Comparison of ENCODE assay signal across 8 mouse cellular contexts in the genomic region with DNA sequence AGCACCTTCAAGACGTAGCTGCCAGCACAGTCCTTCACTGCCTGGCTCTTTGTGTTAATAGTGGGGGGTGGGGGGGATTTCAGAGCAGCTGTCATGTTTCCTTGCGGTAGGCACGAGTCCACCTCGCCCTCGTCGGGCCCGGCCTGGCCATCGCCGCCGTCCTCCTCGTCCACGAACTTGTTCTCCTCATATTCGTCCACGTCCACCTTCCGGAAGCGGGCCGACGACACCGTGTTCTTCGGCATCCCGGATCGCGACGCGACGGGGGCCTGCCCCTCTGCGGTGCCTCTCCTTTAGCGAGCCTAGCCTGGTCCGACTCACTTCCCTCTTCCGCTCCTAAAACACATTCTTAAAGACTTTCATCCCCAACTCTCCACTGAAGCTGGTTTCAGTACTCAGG. TPM values are rescaled to one million over a fixed set of nuclear protein-coding genes. Genes with fewer than 3 reads are reported as not detected.
DNase-seq lines count a peak whose midpoint lies in the region; ATAC-seq and TF ChIP-seq lines count a peak whose summit lies in the region.

No protein-coding gene starts in this region.

- peak overlapping the region; percentile 30 for H3K4me2 ChIP-seq in embryonic facial prominence, embryonic 12.5 days (replicated peaks)
- H3K4me2 ChIP-seq in liver, postnatal 0 days (ENCODE audit: low read depth, low read length), result peak overlapping the region; percentile 55

- no peaks in the 10 kb centered on the region for H3K27me3 ChIP-seq in embryonic facial prominence, embryonic 12.5 days
- H3K27me3 ChIP-seq in liver, postnatal 0 days (ENCODE audit: insufficient read depth, low read length), result no peaks in the 10 kb centered on the region
- no peaks in the 10 kb centered on the region for H3K27me3 ChIP-seq in splenic B cell, adult 2 months (ENCODE audit: control insufficient read depth, insufficient read depth, low read length, poor library complexity, severe bottlenecking)

- peak overlapping the region; percentile 35 for H3K4me3 ChIP-seq in layer of hippocampus, adult 2 months
- 0 out of 2 replicates have a peak overlapping the region, but pooled peaks have one; percentile 13 for H3K4me3 ChIP-seq in embryonic facial prominence, embryonic 12.5 days
- peak overlapping the region; percentile 22 for H3K4me3 ChIP-seq in liver, postnatal 0 days (ENCODE audit: low read depth, low read length)

- TF ChIP-seq CTCF in layer of hippocampus, adult 2 months (conservative IDR thresholded peaks at IDR 0.05), result no peak
- no peak for TF ChIP-seq CTCF in liver, postnatal 0 days (IDR thresholded peaks at IDR 0.05; ENCODE audit: low read depth)

- ATAC-seq in embryonic facial prominence, embryonic 12.5 days (ENCODE audit: insufficient number of reproducible peaks, insufficient read depth, low FRiP score, low TSS enrichment), result no peak
- ATAC-seq in hematopoietic stem cell, adult 5-6 weeks (replicated peaks in 1 of 2; ENCODE audit: insufficient read depth in 1 of 2, low FRiP score in 2 of 2, low TSS enrichment in 1 of 2, low read depth in 1 of 2, poor library complexity in 2 of 2, severe bottlenecking in 2 of 2), result peak; percentile 28 to 57
- no peak for ATAC-seq in liver, postnatal 0 days

- no peak for DNase-seq in layer of hippocampus, adult 2 months (ENCODE audit: low spot score in 2 of 2)
- no peak for DNase-seq in layer of hippocampus, adult 9-10 months (ENCODE audit: low spot score)
- no peak for DNase-seq in liver, postnatal 0 days
- DNase-seq in splenic B cell, adult 2 months (ENCODE audit: low read depth, low spot score), result peak; percentile 28
- DNase-seq in layer of hippocampus, adult 8-10 months (ENCODE audit: low spot score in 2 of 2), result no peak
- DNase-seq in ovary, postnatal 10 days (ENCODE audit: low spot score), result no peak

- WGBS in embryonic facial prominence, embryonic 12.5 days, result 61% methylated on average over 30 of the region's 30 CpGs
- WGBS in liver, postnatal 0 days (ENCODE audit: insufficient replicate concordance), result 52% methylated on average over 30 of the region's 30 CpGs

- no peak for TF ChIP-seq EP300 in liver, postnatal 0 days (IDR thresholded peaks at IDR 0.05; ENCODE audit: low read depth)

- no peak overlapping the region for H3K9ac ChIP-seq in embryonic facial prominence, embryonic 12.5 days
- no peak overlapping the region for H3K9ac ChIP-seq in liver, postnatal 0 days (replicated peaks)

- no peaks in the 10 kb centered on the region for H3K4me1 ChIP-seq in embryonic facial prominence, embryonic 12.5 days
- H3K4me1 ChIP-seq in liver, postnatal 0 days (ENCODE audit: insufficient read depth), result peaks cover 2% of the 10 kb centered on the region; the same call in 1 of the 2 replicates

- no peaks in the 10 kb centered on the region for H3K36me3 ChIP-seq in embryonic facial prominence, embryonic 12.5 days
- H3K36me3 ChIP-seq in liver, postnatal 0 days (replicated peaks; ENCODE audit: insufficient read depth, low read length), result no peaks in the 10 kb centered on the region
- no peaks in the 10 kb centered on the region for H3K36me3 ChIP-seq in splenic B cell, adult 2 months (ENCODE audit: control insufficient read depth, insufficient read depth, low read length, poor library complexity, severe bottlenecking)

- H3K27ac ChIP-seq in layer of hippocampus, adult 2 months, result no peak overlapping the region
- H3K27ac ChIP-seq in embryonic facial prominence, embryonic 12.5 days, result no peak overlapping the region
- H3K27ac ChIP-seq in liver, postnatal 0 days (ENCODE audit: low read depth), result 0 out of 2 replicates have a peak overlapping the region, but pooled peaks have one; percentile 44

- H3K9me3 ChIP-seq in embryonic facial prominence, embryonic 12.5 days, result no peaks in the 10 kb centered on the region
- no peaks in the 10 kb centered on the region for H3K9me3 ChIP-seq in liver, postnatal 0 days (ENCODE audit: low read length)

RNA-seq across cellular contexts. Expression of gene Taf1b, which starts 4.7 kb away (rescaled TPM):
- 10 to 100 TPM; 34.4 to 35.3 TPM for total RNA-seq in layer of hippocampus, adult 2 months (2021)
- polyA plus RNA-seq in embryonic facial prominence, embryonic 12.5 days (2016; fragmentation: Nextera tagmentation; extraction: Ambion mirVana), result 28.9 and 33.0 TPM in 2 replicates
- 54.5 and 58.8 TPM in 2 replicates for total RNA-seq in hematopoietic stem cell, adult 5-6 weeks (2017)
- 6.9 and 7.3 TPM in 2 replicates for polyA plus RNA-seq in liver, postnatal 0 days (2015; fragmentation: Nextera tagmentation; extraction: Ambion mirVana)
- 10 to 100 TPM; 31.8 to 38.0 (median 32.7) TPM for total RNA-seq in layer of hippocampus, adult 8-10 months (2022)

Comparison
In these comparisons a context has a peak if more than half of its experiments do, and no peak if none do; other contexts are left out.
1. ATAC-seq: peak in hematopoietic stem cell, adult 5-6 weeks (2 of 2); none in embryonic facial prominence, embryonic 12.5 days (single experiment) and liver, postnatal 0 days (single experiment).
2. Peak in every context shown above with its lines, with median percentiles within 50 percentile points of each other: H3K4me3 ChIP-seq.